Mouse (Mus musculus): ENCODE measurements at regions not wholly inside any gene's neighbourhood (a gene's known extent, or its start where the extent isn't known, plus 50 kb on each side); places are given as distances from the start of the nearest gene placed in this dataset.

- H3K9me3 ChIP-seq (replicated peaks; ENCODE audit: control insufficient read depth, insufficient read depth, low read length, poor library complexity, severe bottlenecking), result no peaks in the 10 kb centered on the region
- no peaks in the 10 kb centered on the region for H3K4me1 ChIP-seq (ENCODE audit: control insufficient read depth, insufficient read depth, low read length)
- TF ChIP-seq POLR2A (IDR thresholded peaks at IDR 0.05; ENCODE audit: insufficient read depth, low read length) (no peak), EP300 (IDR thresholded peaks at IDR 0.05; ENCODE audit: insufficient read depth, low read depth, low read length) (no peak), CTCF (IDR thresholded peaks at IDR 0.05; ENCODE audit: low read depth, low read length) (no peak)
- H3K36me3 ChIP-seq (ENCODE audit: control insufficient read depth, insufficient read depth, low read length, poor library complexity, severe bottlenecking), result no peaks in the 10 kb centered on the region
- H3K9ac ChIP-seq (ENCODE audit: low read depth, poor library complexity, severe bottlenecking), result no peak overlapping the region
- H3K27me3 ChIP-seq (ENCODE audit: control insufficient read depth, insufficient read depth, low read length, poor library complexity, severe bottlenecking), result no peaks in the 10 kb centered on the region
- no peak overlapping the region for H3K27ac ChIP-seq (ENCODE audit: insufficient read depth, low read length)
- H3K4me3 ChIP-seq (ENCODE audit: low read depth, low read length), result no peak overlapping the region
These were observed 160.1 kb upstream of the G2e3 start for GRCm38 (mm10) chr12:51187726-51188125.

- Histone ChIP-seq H3K36me3 (ENCODE audit: control insufficient read depth, insufficient read depth, low read length, poor library complexity, severe bottlenecking) (no peaks in the 10 kb centered on the region), H3K9ac (ENCODE audit: low read depth, poor library complexity, severe bottlenecking) (no peak overlapping the region), H3K4me1 (ENCODE audit: control insufficient read depth, insufficient read depth, low read length) (no peaks in the 10 kb centered on the region), H3K27ac (ENCODE audit: insufficient read depth, low read length) (no peak overlapping the region), H3K4me3 (ENCODE audit: low read depth, low read length) (no peak overlapping the region), H3K9me3 (replicated peaks; ENCODE audit: control insufficient read depth, insufficient read depth, low read length, poor library complexity, severe bottlenecking) (no peaks in the 10 kb centered on the region), H3K27me3 (ENCODE audit: control insufficient read depth, insufficient read depth, low read length, poor library complexity, severe bottlenecking) (no peaks in the 10 kb centered on the region)
- no peak for TF ChIP-seq POLR2A (IDR thresholded peaks at IDR 0.05; ENCODE audit: insufficient read depth, low read length)
- no peak for TF ChIP-seq CTCF (IDR thresholded peaks at IDR 0.05; ENCODE audit: low read depth, low read length)
- no peak for TF ChIP-seq EP300 (IDR thresholded peaks at IDR 0.05; ENCODE audit: insufficient read depth, low read depth, low read length)
These were observed 162.1 kb upstream of the G2e3 start for GRCm38 (mm10) chr12:51185751-51186150.

GRCm38 (mm10) chr12:51174906-51175756, 172.7 kb upstream of the G2e3 start:
- Histone ChIP-seq H3K27ac (ENCODE audit: insufficient read depth, low read length) (no peak overlapping the region), H3K9ac (ENCODE audit: low read depth, poor library complexity, severe bottlenecking) (no peak overlapping the region)

GRCm38 (mm10) chr12:51165186-51165585, 182.7 kb upstream of the G2e3 start:
- Histone ChIP-seq H3K4me1 (ENCODE audit: control insufficient read depth, insufficient read depth, low read length) (no peaks in the 10 kb centered on the region), H3K36me3 (ENCODE audit: control insufficient read depth, insufficient read depth, low read length, poor library complexity, severe bottlenecking) (no peaks in the 10 kb centered on the region), H3K9me3 (replicated peaks; ENCODE audit: control insufficient read depth, insufficient read depth, low read length, poor library complexity, severe bottlenecking) (peaks cover 6% of the 10 kb centered on the region), H3K9ac (ENCODE audit: low read depth, poor library complexity, severe bottlenecking) (no peak overlapping the region), H3K27me3 (ENCODE audit: control insufficient read depth, insufficient read depth, low read length, poor library complexity, severe bottlenecking) (no peaks in the 10 kb centered on the region), H3K4me3 (ENCODE audit: low read depth, low read length) (no peak overlapping the region), H3K27ac (ENCODE audit: insufficient read depth, low read length) (no peak overlapping the region)
- TF ChIP-seq CTCF (IDR thresholded peaks at IDR 0.05; ENCODE audit: low read depth, low read length) (no peak), POLR2A (IDR thresholded peaks at IDR 0.05; ENCODE audit: insufficient read depth, low read length) (no peak), EP300 (IDR thresholded peaks at IDR 0.05; ENCODE audit: insufficient read depth, low read depth, low read length) (no peak)

More at GRCm38 (mm10) chr12:51174906-51175756, 172.7 kb upstream of the G2e3 start:
- peaks cover 7% of the 10 kb centered on the region for H3K9me3 ChIP-seq (replicated peaks; ENCODE audit: control insufficient read depth, insufficient read depth, low read length, poor library complexity, severe bottlenecking)
- H3K4me1 ChIP-seq (ENCODE audit: control insufficient read depth, insufficient read depth, low read length), result no peaks in the 10 kb centered on the region
- H3K27me3 ChIP-seq (ENCODE audit: control insufficient read depth, insufficient read depth, low read length, poor library complexity, severe bottlenecking), result no peaks in the 10 kb centered on the region
- H3K36me3 ChIP-seq (ENCODE audit: control insufficient read depth, insufficient read depth, low read length, poor library complexity, severe bottlenecking), result no peaks in the 10 kb centered on the region
- no peak for TF ChIP-seq POLR2A (IDR thresholded peaks at IDR 0.05; ENCODE audit: insufficient read depth, low read length)
- TF ChIP-seq EP300 (IDR thresholded peaks at IDR 0.05; ENCODE audit: insufficient read depth, low read depth, low read length), result no peak
- no peak for TF ChIP-seq CTCF (IDR thresholded peaks at IDR 0.05; ENCODE audit: low read depth, low read length)
- H3K4me3 ChIP-seq (ENCODE audit: low read depth, low read length), result no peak overlapping the region

- Histone ChIP-seq H3K27ac (ENCODE audit: insufficient read depth, low read length) (no peak overlapping the region), H3K27me3 (ENCODE audit: control insufficient read depth, insufficient read depth, low read length, poor library complexity, severe bottlenecking) (no peaks in the 10 kb centered on the region), H3K9ac (ENCODE audit: low read depth, poor library complexity, severe bottlenecking) (no peak overlapping the region), H3K4me3 (ENCODE audit: low read depth, low read length) (no peak overlapping the region), H3K4me1 (ENCODE audit: control insufficient read depth, insufficient read depth, low read length) (no peaks in the 10 kb centered on the region), H3K36me3 (ENCODE audit: control insufficient read depth, insufficient read depth, low read length, poor library complexity, severe bottlenecking) (no peaks in the 10 kb centered on the region), H3K9me3 (replicated peaks; ENCODE audit: control insufficient read depth, insufficient read depth, low read length, poor library complexity, severe bottlenecking) (no peaks in the 10 kb centered on the region)
- no peak for TF ChIP-seq EP300 (IDR thresholded peaks at IDR 0.05; ENCODE audit: insufficient read depth, low read depth, low read length)
- TF ChIP-seq POLR2A (IDR thresholded peaks at IDR 0.05; ENCODE audit: insufficient read depth, low read length), result no peak
- TF ChIP-seq CTCF (IDR thresholded peaks at IDR 0.05; ENCODE audit: low read depth, low read length), result no peak
These were observed 186.9 kb upstream of the G2e3 start for GRCm38 (mm10) chr12:51160995-51161394.

GRCm38 (mm10) chr12:51160122-51160521, 187.7 kb upstream of the G2e3 start:
- Histone ChIP-seq H3K4me1 (ENCODE audit: control insufficient read depth, insufficient read depth, low read length) (no peaks in the 10 kb centered on the region), H3K36me3 (ENCODE audit: control insufficient read depth, insufficient read depth, low read length, poor library complexity, severe bottlenecking) (no peaks in the 10 kb centered on the region), H3K9ac (ENCODE audit: low read depth, poor library complexity, severe bottlenecking) (no peak overlapping the region), H3K9me3 (replicated peaks; ENCODE audit: control insufficient read depth, insufficient read depth, low read length, poor library complexity, severe bottlenecking) (no peaks in the 10 kb centered on the region), H3K4me3 (ENCODE audit: low read depth, low read length) (no peak overlapping the region), H3K27ac (ENCODE audit: insufficient read depth, low read length) (no peak overlapping the region), H3K27me3 (ENCODE audit: control insufficient read depth, insufficient read depth, low read length, poor library complexity, severe bottlenecking) (no peaks in the 10 kb centered on the region)
- TF ChIP-seq CTCF (IDR thresholded peaks at IDR 0.05; ENCODE audit: low read depth, low read length), result no peak
- no peak for TF ChIP-seq EP300 (IDR thresholded peaks at IDR 0.05; ENCODE audit: insufficient read depth, low read depth, low read length)
- no peak for TF ChIP-seq POLR2A (IDR thresholded peaks at IDR 0.05; ENCODE audit: insufficient read depth, low read length)
